Mouse (Mus musculus) heart, postnatal 0 days (tissue): ENCODE data around the gene Nle1.

ENCODE experiments used
- CTCF ChIP-seq: IDR thresholded peaks from 2 replicates; pipeline ENCODE4 v1.5.1; 2016; ENCODE audit warnings: antibody characterized with exemption, control low read depth, low read depth
- EP300 ChIP-seq: IDR thresholded peaks from 2 replicates; pipeline ENCODE4 v1.6.1; 2016; ENCODE audit warnings: antibody characterized with exemption, low read depth

DNA sequence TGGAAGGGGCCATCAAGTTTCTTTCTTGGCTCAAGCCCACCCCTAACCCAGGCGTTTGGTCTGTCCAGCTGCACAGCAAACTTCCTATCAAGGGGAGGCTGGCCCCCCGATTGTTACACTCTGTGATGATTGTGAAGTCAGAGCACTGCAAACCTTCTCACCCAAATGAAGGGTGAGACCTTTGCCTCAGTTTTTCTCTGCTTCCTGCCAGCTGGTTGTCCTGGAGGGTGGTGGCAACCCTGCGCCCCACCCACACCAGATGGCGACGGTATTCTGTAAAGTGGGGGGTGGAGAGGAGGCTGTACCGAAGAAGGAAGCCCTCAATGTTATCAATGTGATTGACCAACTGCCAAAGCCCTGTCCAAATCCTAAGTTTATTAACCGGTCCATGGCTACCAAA is 16.3 kb downstream of the Nle1 start, which contains the start of gene Fndc8:
- TF ChIP-seq CTCF, result no peak
- no peak for TF ChIP-seq EP300
